Mouse (Mus musculus): ENCODE data around the gene Gdf11. TPM values are rescaled to one million over a fixed set of nuclear protein-coding genes. Genes with fewer than 3 reads are reported as not detected.

Gene Gdf11
- polyA plus RNA-seq, 1 experiment from 2014 or later: 7.0 TPM

DNA sequence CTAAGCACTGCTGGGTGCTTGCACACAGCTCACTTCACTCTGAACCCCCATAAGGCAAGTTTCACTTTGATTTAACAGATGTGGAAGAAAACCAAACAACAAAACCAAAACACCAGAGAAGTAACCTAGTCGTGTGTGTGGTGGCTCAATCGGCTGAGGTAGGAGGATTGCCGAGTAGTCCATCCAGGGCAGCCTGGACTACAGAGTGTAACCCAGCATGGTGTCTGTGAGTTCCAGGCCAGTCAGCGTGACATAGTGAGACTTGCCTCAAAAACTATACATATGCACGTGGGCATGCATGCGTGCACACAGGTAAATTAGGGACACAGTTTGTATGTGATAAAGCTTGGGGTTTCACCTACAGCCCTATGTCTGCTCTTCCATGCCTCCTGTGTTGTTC, 25.9 kb upstream of the Gdf11 start:
- Histone ChIP-seq H3K4me1 (peaks cover 36% of the 10 kb centered on the region), H3K4me2 (no peak overlapping the region), H3K4me3 (no peak overlapping the region), H3K27me3 (no peaks in the 10 kb centered on the region), H3K36me3 (peaks cover 59% of the 10 kb centered on the region), H3K27ac (no peak overlapping the region), H3K9ac (no peak overlapping the region), H3K9me3 (no peaks in the 10 kb centered on the region)
- WGBS: 92% methylated on average over 6 of the region's 6 CpGs
- ATAC-seq (ENCODE audit: insufficient number of reproducible peaks, insufficient read depth, low FRiP score, low TSS enrichment, low read depth): no peak

DNA sequence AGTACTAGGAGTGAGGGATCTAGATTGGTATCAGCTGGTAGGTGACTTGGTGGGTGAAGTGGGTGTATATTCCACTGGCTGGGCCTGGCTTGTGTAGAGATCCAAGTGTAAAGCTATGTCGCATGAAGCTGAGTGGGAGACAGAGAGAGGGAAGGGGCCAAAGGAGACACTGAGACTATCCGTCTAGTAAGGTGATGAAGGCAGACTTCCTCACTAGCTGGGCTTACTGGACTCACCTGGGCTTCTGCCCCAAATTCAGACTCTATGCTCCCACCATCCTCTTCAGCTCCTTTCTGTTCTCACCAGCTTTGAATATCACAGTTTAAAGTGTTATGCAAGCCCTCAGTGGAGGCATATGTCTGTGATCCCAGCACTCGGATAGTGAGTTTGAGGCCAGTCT, 25.1 kb upstream of the Gdf11 start:
- Histone ChIP-seq H3K4me2 (no peak overlapping the region), H3K4me3 (no peak overlapping the region), H3K9me3 (no peaks in the 10 kb centered on the region), H3K9ac (no peak overlapping the region), H3K4me1 (peaks cover 36% of the 10 kb centered on the region), H3K36me3 (peaks cover 67% of the 10 kb centered on the region), H3K27ac (no peak overlapping the region), H3K27me3 (no peaks in the 10 kb centered on the region)
- WGBS: 84% methylated on average over 3 of the region's 3 CpGs
- ATAC-seq (ENCODE audit: insufficient number of reproducible peaks, insufficient read depth, low FRiP score, low TSS enrichment, low read depth): no peak

DNA sequence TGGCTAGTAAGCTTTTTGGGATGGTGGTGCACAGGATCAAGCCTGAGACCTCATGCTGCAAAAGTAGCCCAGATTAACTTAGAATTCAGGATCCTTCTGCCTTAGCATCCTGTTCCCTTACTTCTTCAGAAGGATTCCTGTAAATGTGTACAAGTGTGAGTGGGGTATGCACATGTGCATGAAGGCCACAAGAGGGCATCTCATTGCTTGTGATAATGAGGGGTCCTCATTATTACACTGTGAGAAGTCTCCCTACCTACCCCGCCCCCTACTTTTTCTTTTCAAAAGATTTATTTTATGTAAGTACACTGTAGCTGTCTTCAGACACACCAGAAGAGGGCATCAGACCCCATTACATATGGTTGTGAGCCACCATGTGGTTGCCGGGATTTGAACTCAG, 24.0 kb upstream of the Gdf11 start:
- Histone ChIP-seq H3K9ac (no peak overlapping the region), H3K4me3 (no peak overlapping the region), H3K9me3 (no peaks in the 10 kb centered on the region), H3K4me1 (peaks cover 36% of the 10 kb centered on the region), H3K4me2 (no peak overlapping the region), H3K27me3 (no peaks in the 10 kb centered on the region), H3K27ac (no peak overlapping the region), H3K36me3 (peaks cover 72% of the 10 kb centered on the region)
- ATAC-seq (ENCODE audit: insufficient number of reproducible peaks, insufficient read depth, low FRiP score, low TSS enrichment, low read depth): no peak
- 90% methylated on average over 2 of the region's 2 CpGs for WGBS

DNA sequence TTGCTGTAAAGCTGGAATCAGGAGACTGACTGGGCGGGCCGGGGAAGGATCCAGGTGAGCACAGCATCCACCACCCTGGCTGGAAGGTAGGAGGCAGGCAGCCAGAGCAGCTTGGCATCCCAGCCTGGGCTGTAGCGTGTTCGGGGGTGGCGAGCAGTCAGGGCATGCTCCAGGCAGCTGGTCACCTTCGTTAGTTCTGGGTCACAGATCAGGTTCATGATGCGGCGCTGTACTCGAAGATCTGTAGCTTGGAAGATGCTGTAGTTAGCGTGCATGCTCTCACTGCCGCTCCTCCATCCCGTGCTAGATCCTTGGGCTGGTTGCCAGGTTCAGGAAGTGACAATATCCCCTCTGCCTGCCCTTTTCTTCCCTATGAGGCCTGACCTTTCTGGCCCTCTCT, 22.2 kb upstream of the Gdf11 start:
- H3K9ac ChIP-seq: peak overlapping the region; percentile 6; the same call in 1 of the 2 replicates

DNA sequence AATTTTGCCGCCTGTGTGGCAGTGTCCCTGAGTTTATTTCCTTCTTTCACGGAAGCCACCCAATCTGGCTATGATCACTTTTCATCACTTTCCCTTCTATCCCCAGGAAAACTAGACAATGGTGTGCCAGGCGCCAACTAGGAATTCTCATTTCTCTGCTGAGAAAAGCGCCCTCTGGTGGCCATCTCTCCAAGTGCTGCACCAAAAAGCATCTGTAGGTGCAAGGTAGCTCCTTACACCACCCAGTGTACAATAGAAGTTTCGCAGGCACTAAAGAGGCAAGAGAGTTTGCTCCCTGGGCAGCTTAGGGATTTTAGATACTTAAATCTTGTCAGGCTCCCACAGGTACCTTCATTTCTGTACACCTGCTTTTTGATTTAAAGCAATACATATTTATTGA, 21.7 kb upstream of the Gdf11 start:
- 6% methylated on average over 5 of the region's 5 CpGs for WGBS
- ATAC-seq (ENCODE audit: insufficient number of reproducible peaks, insufficient read depth, low FRiP score, low TSS enrichment, low read depth): no peak
- H3K36me3 ChIP-seq: peaks cover 67% of the 10 kb centered on the region
- H3K27ac ChIP-seq: peak overlapping the region; percentile 65
- no peak overlapping the region for H3K4me2 ChIP-seq
- H3K4me3 ChIP-seq: no peak overlapping the region
- no peak overlapping the region for H3K9ac ChIP-seq
- H3K9me3 ChIP-seq: no peaks in the 10 kb centered on the region
- peaks cover 33% of the 10 kb centered on the region for H3K4me1 ChIP-seq
- H3K27me3 ChIP-seq: no peaks in the 10 kb centered on the region

More for the DNA sequence above, 22.2 kb upstream of the Gdf11 start:
- Histone ChIP-seq H3K36me3 (peaks cover 72% of the 10 kb centered on the region), H3K4me1 (peaks cover 33% of the 10 kb centered on the region), H3K9me3 (no peaks in the 10 kb centered on the region), H3K27ac (no peak overlapping the region), H3K27me3 (no peaks in the 10 kb centered on the region), H3K4me3 (no peak overlapping the region), H3K4me2 (no peak overlapping the region)
- 90% methylated on average over 12 of the region's 12 CpGs for WGBS
- no peak for ATAC-seq (ENCODE audit: insufficient number of reproducible peaks, insufficient read depth, low FRiP score, low TSS enrichment, low read depth)

DNA sequence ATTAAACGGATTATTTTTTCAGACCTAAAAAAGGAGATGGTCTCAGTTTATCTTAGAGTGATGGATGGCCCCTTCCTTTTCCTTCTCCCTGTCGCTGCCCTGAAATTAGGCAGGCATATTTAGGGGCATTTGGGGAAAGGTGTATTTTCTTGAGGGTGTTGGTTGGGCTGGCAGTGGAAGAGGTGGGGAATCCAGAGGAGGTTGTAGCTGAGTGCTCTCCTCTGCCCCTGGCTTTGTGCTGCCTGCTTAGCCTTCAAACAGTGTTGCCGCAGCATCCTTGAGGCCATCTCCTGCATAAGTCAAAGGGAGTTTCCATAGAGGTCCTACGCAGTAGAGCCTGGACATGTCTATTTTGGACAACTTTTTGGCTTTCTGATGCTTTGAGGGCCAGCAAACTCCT, 21.3 kb upstream of the Gdf11 start:
- WGBS: 86% methylated on average over 4 of the region's 4 CpGs
- Histone ChIP-seq H3K27ac (peak overlapping the region; percentile 65), H3K36me3 (peaks cover 63% of the 10 kb centered on the region), H3K9ac (no peak overlapping the region), H3K4me1 (peaks cover 33% of the 10 kb centered on the region), H3K27me3 (no peaks in the 10 kb centered on the region), H3K4me2 (no peak overlapping the region), H3K9me3 (no peaks in the 10 kb centered on the region), H3K4me3 (no peak overlapping the region)
- ATAC-seq (ENCODE audit: insufficient number of reproducible peaks, insufficient read depth, low FRiP score, low TSS enrichment, low read depth): no peak

DNA sequence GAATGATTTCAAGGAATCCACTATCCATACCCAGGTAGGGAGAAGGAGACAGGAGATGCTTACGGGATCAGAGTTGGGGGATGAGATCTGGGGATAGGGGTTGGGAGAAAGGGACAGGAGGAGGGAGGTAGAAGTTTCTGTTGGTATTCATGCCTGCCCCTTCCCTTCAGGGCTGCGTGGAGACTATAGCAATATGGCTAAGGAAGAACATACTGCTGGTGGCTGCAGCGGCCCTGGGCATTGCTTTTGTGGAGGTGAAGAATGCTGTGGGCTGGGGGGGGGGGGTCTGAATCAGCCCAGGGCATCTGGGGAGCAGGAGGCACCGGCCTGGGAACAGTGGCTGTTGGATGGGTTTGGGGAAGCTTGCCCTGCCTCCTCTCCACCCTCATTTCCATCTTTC, 20.8 kb upstream of the Gdf11 start:
- 70% methylated on average over 4 of the region's 4 CpGs for WGBS

DNA sequence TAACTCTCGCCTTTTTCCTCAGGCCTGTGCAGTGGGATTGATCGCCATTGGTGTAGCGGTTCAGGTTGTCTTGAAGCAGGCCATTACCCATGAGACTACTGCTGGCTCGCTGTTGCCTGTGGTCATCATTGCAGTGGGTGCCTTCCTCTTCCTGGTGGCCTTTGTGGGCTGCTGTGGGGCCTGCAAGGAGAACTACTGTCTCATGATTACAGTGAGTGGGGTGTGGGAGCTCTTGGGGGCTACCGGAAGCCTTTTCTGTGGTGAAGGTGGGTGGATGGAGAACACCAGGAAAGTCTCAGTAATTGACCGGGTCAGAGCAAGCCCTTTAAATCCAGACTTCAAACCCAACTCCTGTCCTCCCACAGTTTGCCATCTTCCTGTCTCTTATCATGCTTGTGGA, 19.9 kb upstream of the Gdf11 start:
- no peak for ATAC-seq (ENCODE audit: insufficient number of reproducible peaks, insufficient read depth, low FRiP score, low TSS enrichment, low read depth)
- Histone ChIP-seq H3K27me3 (no peaks in the 10 kb centered on the region), H3K4me3 (peak overlapping the region; percentile 86), H3K4me1 (peaks cover 33% of the 10 kb centered on the region), H3K4me2 (peak overlapping the region; percentile 76), H3K9ac (peak overlapping the region; percentile 98; the same call in 1 of the 2 replicates), H3K27ac (0 out of 2 replicates have a peak overlapping the region, but pooled peaks have one; percentile 94), H3K36me3 (peaks cover 50% of the 10 kb centered on the region), H3K9me3 (no peaks in the 10 kb centered on the region)
- 89% methylated on average over 6 of the region's 6 CpGs for WGBS

More for the DNA sequence above, 20.8 kb upstream of the Gdf11 start:
- peaks cover 33% of the 10 kb centered on the region for H3K4me1 ChIP-seq
- H3K36me3 ChIP-seq: peaks cover 58% of the 10 kb centered on the region
- no peaks in the 10 kb centered on the region for H3K27me3 ChIP-seq
- H3K27ac ChIP-seq: no peak overlapping the region
- H3K4me3 ChIP-seq: no peak overlapping the region
- no peaks in the 10 kb centered on the region for H3K9me3 ChIP-seq
- peak overlapping the region; percentile 51; the same call in 1 of the 2 replicates for H3K9ac ChIP-seq
- H3K4me2 ChIP-seq: peak overlapping the region; percentile 76
- no peak for ATAC-seq (ENCODE audit: insufficient number of reproducible peaks, insufficient read depth, low FRiP score, low TSS enrichment, low read depth)

DNA sequence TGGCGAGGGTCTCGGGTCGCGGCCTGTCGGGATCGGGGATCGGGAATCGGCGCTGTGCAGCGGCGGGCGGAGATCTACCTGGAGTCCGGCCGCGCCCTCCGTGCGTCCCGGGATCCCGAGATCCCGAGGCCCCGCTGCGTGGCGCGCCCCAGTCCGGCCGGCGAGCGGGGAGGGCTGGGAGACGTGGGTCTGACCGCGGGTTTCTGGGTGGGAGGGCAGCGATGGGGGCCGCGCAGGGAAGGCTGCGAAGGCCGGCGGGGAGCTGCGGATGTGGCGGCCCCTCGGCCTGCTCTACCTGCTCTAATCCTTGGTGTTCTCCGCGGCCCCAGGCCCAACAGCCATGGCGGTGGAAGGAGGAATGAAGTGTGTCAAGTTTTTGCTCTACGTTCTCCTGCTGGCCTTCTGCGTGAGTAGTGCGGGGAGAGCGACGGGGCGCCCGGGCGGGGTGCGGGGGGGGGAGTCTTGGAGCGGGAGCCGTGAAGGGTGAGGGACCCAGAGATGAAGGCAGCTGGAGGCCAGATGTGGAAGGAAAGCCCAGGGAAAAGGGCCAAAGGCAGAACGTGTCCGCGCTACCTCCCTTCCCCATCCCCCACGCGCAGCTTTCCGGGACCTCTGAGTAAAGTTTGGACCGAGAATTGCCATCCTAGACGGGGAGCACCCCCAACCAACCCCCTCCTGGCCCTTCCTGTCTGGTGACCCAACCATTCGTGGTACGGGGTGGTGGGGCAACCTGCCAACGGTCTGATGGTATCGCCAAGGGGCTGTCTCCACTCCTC, 18.7 kb upstream of the Gdf11 start:
- WGBS: under 1% methylated on average over 60 of the region's 66 CpGs
- H3K9ac ChIP-seq: peak overlapping the region; percentile 98
- peaks cover 33% of the 10 kb centered on the region for H3K4me1 ChIP-seq
- peaks cover 40% of the 10 kb centered on the region for H3K36me3 ChIP-seq
- H3K4me3 ChIP-seq: peak overlapping the region; percentile 86
- no peaks in the 10 kb centered on the region for H3K27me3 ChIP-seq
- H3K4me2 ChIP-seq: peak overlapping the region; percentile 76
- H3K27ac ChIP-seq: peak overlapping the region; percentile 94
- H3K9me3 ChIP-seq: no peaks in the 10 kb centered on the region
- ATAC-seq (ENCODE audit: insufficient number of reproducible peaks, insufficient read depth, low FRiP score, low TSS enrichment, low read depth): no peak

DNA sequence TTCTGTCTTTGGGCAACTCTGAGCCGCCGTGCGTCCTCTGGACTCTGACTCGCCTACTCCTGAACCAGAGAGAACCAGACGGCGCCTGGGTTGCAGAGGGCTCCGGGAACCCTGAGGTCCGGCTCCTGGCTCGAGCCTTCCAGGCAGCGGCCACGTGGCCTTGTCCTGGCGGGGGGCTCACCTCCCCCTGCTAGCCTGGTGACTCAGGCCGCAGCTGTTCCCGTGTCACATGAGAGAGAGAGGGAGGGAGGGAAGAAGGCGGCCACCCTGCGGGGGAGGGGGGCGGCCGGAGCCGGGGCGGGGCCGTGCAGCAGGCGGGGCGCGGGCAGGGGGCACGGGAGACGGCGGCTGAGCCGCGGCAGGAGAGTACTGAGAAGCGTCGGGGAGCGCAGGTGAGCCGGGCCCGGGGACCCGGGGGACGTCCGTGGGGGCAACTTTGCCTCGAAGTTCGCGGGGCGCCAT, 18.1 kb upstream of the Gdf11 start:
- Histone ChIP-seq H3K4me3 (peak overlapping the region; percentile 86), H3K27me3 (no peaks in the 10 kb centered on the region), H3K36me3 (peaks cover 34% of the 10 kb centered on the region), H3K4me1 (peaks cover 33% of the 10 kb centered on the region), H3K9me3 (no peaks in the 10 kb centered on the region), H3K4me2 (peak overlapping the region; percentile 76), H3K27ac (peak overlapping the region; percentile 94), H3K9ac (peak overlapping the region; percentile 98)
- WGBS: under 1% methylated on average over 40 of the region's 41 CpGs
- ATAC-seq (ENCODE audit: insufficient number of reproducible peaks, insufficient read depth, low FRiP score, low TSS enrichment, low read depth): peak; percentile 78

DNA sequence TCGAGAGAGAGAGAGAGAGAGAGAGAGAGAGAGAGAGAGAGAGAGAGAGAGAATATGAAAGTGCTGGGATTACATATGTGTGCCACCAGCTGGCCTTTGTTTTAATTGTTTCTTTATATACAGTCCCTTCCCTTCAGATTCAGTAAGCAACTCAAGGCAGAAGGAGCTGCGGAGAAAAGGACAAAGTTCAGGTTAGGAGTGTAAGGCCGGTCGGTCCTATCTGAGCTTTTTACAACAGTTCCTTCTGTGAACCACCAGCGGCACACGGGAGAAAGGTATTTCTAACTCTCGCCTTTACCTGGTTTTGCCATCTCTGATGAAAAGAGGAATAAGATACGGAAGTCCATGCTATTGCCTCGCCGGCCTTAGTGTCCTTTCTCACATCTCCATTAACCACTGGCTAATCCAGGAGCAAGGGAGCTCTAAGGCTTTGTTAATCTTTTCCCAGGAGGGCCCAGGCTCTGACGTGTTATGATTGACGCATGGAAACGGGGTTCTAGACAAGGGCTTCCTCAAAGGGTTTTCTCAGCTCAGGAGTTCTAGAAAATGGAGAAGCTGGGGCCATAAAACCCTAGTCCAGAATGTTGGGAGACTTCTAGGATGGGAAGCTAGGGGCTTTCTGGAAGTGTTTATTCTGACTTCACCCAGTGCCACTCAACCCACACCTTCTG, 17.4 kb upstream of the Gdf11 start:
- H3K36me3 ChIP-seq: peaks cover 27% of the 10 kb centered on the region
- H3K27me3 ChIP-seq: no peaks in the 10 kb centered on the region
- H3K9me3 ChIP-seq: no peaks in the 10 kb centered on the region
- no peak for ATAC-seq (ENCODE audit: insufficient number of reproducible peaks, insufficient read depth, low FRiP score, low TSS enrichment, low read depth)
- H3K27ac ChIP-seq: peak overlapping the region; percentile 94
- 56% methylated on average over 13 of the region's 13 CpGs for WGBS
- H3K4me2 ChIP-seq: peak overlapping the region; percentile 76
- peaks cover 33% of the 10 kb centered on the region for H3K4me1 ChIP-seq
- peak overlapping the region; percentile 98 for H3K9ac ChIP-seq
- peak overlapping the region; percentile 86 for H3K4me3 ChIP-seq

DNA sequence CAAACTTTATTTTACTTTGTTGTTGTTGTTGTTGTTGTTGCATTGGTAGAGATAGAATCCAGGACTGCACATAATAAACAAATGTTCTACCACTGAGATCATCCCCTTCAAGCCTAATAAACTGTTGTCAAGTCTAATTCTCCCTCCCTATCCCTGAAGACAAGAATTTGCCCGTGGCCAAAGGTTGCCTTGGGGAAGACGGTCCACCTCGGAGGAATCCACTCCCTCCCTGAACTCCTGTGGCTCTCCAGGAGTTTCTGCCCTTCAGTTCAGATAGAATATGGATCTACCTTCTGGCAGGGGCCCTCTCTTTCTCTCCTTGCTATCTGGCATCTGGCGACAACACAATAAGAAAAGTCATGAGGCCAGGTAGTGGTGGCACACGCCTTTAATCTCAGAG, 13.3 kb upstream of the Gdf11 start:
- H3K27ac ChIP-seq: no peak overlapping the region
- no peak overlapping the region for H3K4me3 ChIP-seq
- WGBS: 61% methylated on average over 5 of the region's 5 CpGs
- no peak overlapping the region for H3K4me2 ChIP-seq
- no peak overlapping the region for H3K9ac ChIP-seq
- ATAC-seq (ENCODE audit: insufficient number of reproducible peaks, insufficient read depth, low FRiP score, low TSS enrichment, low read depth): no peak
- H3K36me3 ChIP-seq: no peaks in the 10 kb centered on the region
- H3K27me3 ChIP-seq: no peaks in the 10 kb centered on the region
- no peaks in the 10 kb centered on the region for H3K9me3 ChIP-seq
- peaks cover 5% of the 10 kb centered on the region for H3K4me1 ChIP-seq
